ENCODE assay signal across 19 mouse cellular contexts in genomic region chr14:33358891-33359290, GRCm38 (mm10).
DNase-seq lines count a peak whose midpoint lies in the region; ATAC-seq and TF ChIP-seq lines count a peak whose summit lies in the region.
"Had no signal": no experiment of that assay in that cellular context is flagged by ENCODE, and none has a peak within 500 bp of the region (broad histone marks: within the 10 kb centered on the region; RNA-seq: fewer than 3 reads in every experiment).

No protein-coding gene starts in this region.

- H3K4me3 ChIP-seq in lung, postnatal 0 days (ENCODE audit: low read depth, low read length) = no peak overlapping the region
- H3K4me3 ChIP-seq: embryonic facial prominence, embryonic 12.5 days; hindbrain, embryonic 10.5 days; limb, embryonic 12.5 days; liver, embryonic 12.5 days; midbrain, embryonic 12.5 days; neural tube, embryonic 12.5 days had no signal

- no peak overlapping the region for H3K27ac ChIP-seq in lung, postnatal 0 days (ENCODE audit: low read length)
- H3K27ac ChIP-seq: embryonic facial prominence, embryonic 12.5 days; hindbrain, embryonic 10.5 days; limb, embryonic 12.5 days; liver, embryonic 12.5 days; midbrain, embryonic 12.5 days; neural tube, embryonic 12.5 days had no signal

- WGBS in lung, postnatal 0 days = 68% methylated on average over 8 of the region's 8 CpGs

- no peak for TF ChIP-seq CTCF in lung, postnatal 0 days (IDR thresholded peaks at IDR 0.05)

- peaks cover 8% of the 10 kb centered on the region; the same call in 1 of the 2 replicates for H3K4me1 ChIP-seq in lung, postnatal 0 days (ENCODE audit: insufficient read depth, low read depth, low read length)

- no peaks in the 10 kb centered on the region for H3K9me3 ChIP-seq in lung, postnatal 0 days (ENCODE audit: low read length)
- H3K9me3 ChIP-seq: embryonic facial prominence, embryonic 12.5 days; hindbrain, embryonic 10.5 days; limb, embryonic 12.5 days; liver, embryonic 12.5 days; midbrain, embryonic 12.5 days; neural tube, embryonic 12.5 days had no signal

- peak; percentile 5; the same call in 1 of the 2 replicates for ATAC-seq in lung, postnatal 0 days
- ATAC-seq: forebrain, embryonic 14.5 days; liver, embryonic 12.5 days had no signal

- no peak for TF ChIP-seq EP300 in lung, postnatal 0 days (IDR thresholded peaks at IDR 0.05)

- H3K27me3 ChIP-seq in lung, postnatal 0 days (replicated peaks; ENCODE audit: insufficient read depth, low read length) = no peaks in the 10 kb centered on the region
- H3K27me3 ChIP-seq: embryonic facial prominence, embryonic 12.5 days; midbrain, embryonic 12.5 days; neural tube, embryonic 12.5 days had no signal

- no peak overlapping the region for H3K4me2 ChIP-seq in lung, postnatal 0 days (replicated peaks; ENCODE audit: low read depth, low read length)
- H3K4me2 ChIP-seq: embryonic facial prominence, embryonic 12.5 days; limb, embryonic 12.5 days; liver, embryonic 12.5 days; lung, embryonic 14.5 days; midbrain, embryonic 12.5 days; neural tube, embryonic 12.5 days had no signal

- intact Hi-C loops in left cerebral cortex, postnatal 36 days (cut with DNase I) = no loop called here

- H3K9ac ChIP-seq in lung, postnatal 0 days (replicated peaks; ENCODE audit: low read depth) = no peak overlapping the region
- H3K9ac ChIP-seq: embryonic facial prominence, embryonic 12.5 days; limb, embryonic 12.5 days; liver, embryonic 12.5 days; lung, embryonic 14.5 days; midbrain, embryonic 12.5 days; neural tube, embryonic 12.5 days had no signal

- peak; percentile 77 to 79 for DNase-seq in adrenal gland, adult (ENCODE audit: inconsistent age in 2 of 2, low spot score in 1 of 2)
- no peak for DNase-seq in adrenal gland, postnatal 4 days (ENCODE audit: low spot score in 2 of 2)
- DNase-seq in lung, postnatal 0 days (ENCODE audit: low spot score) = no peak
- no peak for DNase-seq in lung, postnatal 14 days
- DNase-seq in kidney, adult 9 months = peak; percentile 66
- DNase-seq in cerebellum, adult 18-20 months = no peak
- DNase-seq in left cerebral cortex, postnatal 36 days (ENCODE audit: low spot score in 2 of 2) = no peak
- no peak for DNase-seq in left cerebral cortex, adult 11 months (ENCODE audit: low spot score)
- DNase-seq: cerebellum, adult 9-11 months; gastrocnemius, postnatal 10 days; lung, embryonic 14.5 days had no signal

- no peaks in the 10 kb centered on the region for H3K36me3 ChIP-seq in lung, postnatal 0 days (ENCODE audit: insufficient read depth, low read length)
- H3K36me3 ChIP-seq: embryonic facial prominence, embryonic 12.5 days; G1E; hindbrain, embryonic 10.5 days; limb, embryonic 12.5 days; liver, embryonic 12.5 days; midbrain, embryonic 12.5 days; neural tube, embryonic 12.5 days had no signal

Comparison
In these comparisons a context has a peak if more than half of its experiments do, and no peak if none do; other contexts are left out.
1. DNase-seq: peak in adrenal gland, adult (2 of 2) and kidney, adult 9 months (single experiment); none in adrenal gland, postnatal 4 days (0 of 2), lung, postnatal 0 days (single experiment), lung, postnatal 14 days (single experiment), cerebellum, adult 18-20 months (0 of 2), left cerebral cortex, postnatal 36 days (0 of 2) and left cerebral cortex, adult 11 months (single experiment).